Mouse (Mus musculus): ENCODE measurements around the gene Gm20388.

DNA sequence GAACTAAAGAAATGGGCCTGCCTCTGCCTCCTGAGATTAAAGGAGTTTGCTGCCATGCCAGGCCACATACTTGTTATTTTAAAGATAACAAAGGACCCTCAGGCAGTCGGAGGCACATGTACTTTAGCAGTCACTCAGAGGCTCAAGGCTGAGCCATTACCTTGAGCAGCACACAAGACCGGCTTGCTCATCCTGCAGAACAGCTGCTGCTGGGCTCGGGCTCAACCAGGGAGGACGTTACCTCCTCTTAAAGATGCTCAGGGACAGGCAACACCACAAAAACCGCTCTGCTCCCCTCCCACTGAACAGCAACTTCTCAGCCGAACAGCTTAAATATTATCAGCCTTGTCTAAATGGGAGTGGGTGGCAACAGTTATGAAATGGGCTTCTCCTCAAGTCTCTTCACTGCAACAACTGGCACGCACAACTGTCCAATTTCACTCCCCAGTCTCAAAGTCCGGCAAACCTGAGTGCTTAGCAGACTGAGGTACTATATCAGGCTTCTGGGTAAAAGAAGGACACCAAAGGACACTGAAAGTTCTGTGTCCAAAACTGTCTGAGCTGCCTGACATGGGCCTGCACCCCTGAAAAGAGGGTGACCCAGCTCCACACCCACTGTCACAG lies 2991.4 kb downstream of the Gm20388 start:
- TF ChIP-seq CTCF (IDR thresholded peaks at IDR 0.05; ENCODE audit: low read depth, low read length) (no peak), POLR2AphosphoS5 (IDR thresholded peaks at IDR 0.05; ENCODE audit: insufficient replicate concordance, low read depth, low read length) (no peak), TAL1 (conservative IDR thresholded peaks at IDR 0.05; ENCODE audit: low read depth, low read length) (no peak), GATA1 (IDR thresholded peaks at IDR 0.05; ENCODE audit: borderline replicate concordance, low read length) (no peak), GATA2 (IDR thresholded peaks at IDR 0.05; ENCODE audit: borderline replicate concordance, low read depth, low read length) (no peak)

Measured in G1E (cell line).